10 mouse cellular contexts compared by ENCODE assay signal in the genomic region with DNA sequence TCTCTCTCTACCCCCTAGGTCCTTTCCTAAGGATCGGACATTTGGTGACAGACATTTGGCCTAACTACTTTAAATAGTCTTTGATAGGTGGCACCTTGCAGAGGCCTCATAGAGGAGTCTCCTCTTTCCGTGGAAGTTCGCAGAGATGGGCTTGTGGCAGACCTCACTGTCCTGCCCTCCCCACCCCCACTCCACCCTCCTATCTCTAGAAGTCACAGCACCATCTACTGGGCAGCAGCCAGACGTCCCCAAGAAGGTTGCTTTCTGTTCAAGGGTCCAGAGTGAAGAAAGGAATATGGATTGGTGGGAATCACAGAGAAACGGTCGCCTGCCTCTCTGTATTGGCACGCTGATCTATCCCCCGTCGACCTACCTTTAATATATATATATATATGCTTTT.
DNase-seq lines count a peak whose midpoint lies in the region; ATAC-seq and TF ChIP-seq lines count a peak whose summit lies in the region.
"Had no signal": no experiment of that assay in that cellular context is flagged by ENCODE, and none has a peak within 500 bp of the region (broad histone marks: within the 10 kb centered on the region; RNA-seq: fewer than 3 reads in every experiment).

No protein-coding gene starts in this region.

- peaks cover 70% of the 10 kb centered on the region for H3K4me1 ChIP-seq in forebrain, embryonic 10.5 days
- peaks cover 10% of the 10 kb centered on the region for H3K4me1 ChIP-seq in forebrain, embryonic 16.5 days (replicated peaks; ENCODE audit: control insufficient read depth, insufficient read depth, low read length)
- peaks cover 37% of the 10 kb centered on the region for H3K4me1 ChIP-seq in heart, embryonic 12.5 days (replicated peaks)
- peaks cover 43% of the 10 kb centered on the region for H3K4me1 ChIP-seq in limb, embryonic 14.5 days (ENCODE audit: control insufficient read depth, insufficient read depth, low read length)
- peaks cover 16% of the 10 kb centered on the region; the same call in 1 of the 2 replicates for H3K4me1 ChIP-seq in stomach, embryonic 14.5 days (ENCODE audit: control insufficient read depth, insufficient read depth, low read length)

- H3K4me2 ChIP-seq in forebrain, embryonic 16.5 days (ENCODE audit: low read length), result no peak overlapping the region
- H3K4me2 ChIP-seq in heart, embryonic 12.5 days, result peak overlapping the region; percentile 23; the same call in 1 of the 2 replicates
- H3K4me2 ChIP-seq in limb, embryonic 14.5 days (replicated peaks; ENCODE audit: low read depth, low read length, severe bottlenecking), result no peak overlapping the region
- no peak overlapping the region for H3K4me2 ChIP-seq in stomach, embryonic 14.5 days (replicated peaks; ENCODE audit: low read depth, low read length)
- H3K4me2 ChIP-seq: lung, embryonic 15.5 days had no signal

- 24% methylated on average over 9 of the region's 9 CpGs for WGBS in forebrain, embryonic 10.5 days
- 25% methylated on average over 9 of the region's 9 CpGs for WGBS in forebrain, embryonic 16.5 days
- 8% methylated on average over 9 of the region's 9 CpGs for WGBS in heart, embryonic 12.5 days
- 14% methylated on average over 9 of the region's 9 CpGs for WGBS in limb, embryonic 14.5 days
- WGBS in stomach, embryonic 14.5 days, result 13% methylated on average over 9 of the region's 9 CpGs

- H3K27me3 ChIP-seq in forebrain, embryonic 10.5 days (ENCODE audit: poor library complexity, severe bottlenecking), result peaks cover 100% of the 10 kb centered on the region
- peaks cover 54% of the 10 kb centered on the region for H3K27me3 ChIP-seq in forebrain, embryonic 16.5 days (replicated peaks; ENCODE audit: control insufficient read depth, insufficient read depth, low read length)
- H3K27me3 ChIP-seq in heart, embryonic 12.5 days (replicated peaks), result peaks cover 47% of the 10 kb centered on the region
- H3K27me3 ChIP-seq in limb, embryonic 14.5 days (ENCODE audit: control insufficient read depth, insufficient read depth, low read length), result peaks cover 52% of the 10 kb centered on the region
- no peaks in the 10 kb centered on the region for H3K27me3 ChIP-seq in stomach, embryonic 14.5 days (ENCODE audit: control insufficient read depth, insufficient read depth, low read length)

- no peaks in the 10 kb centered on the region for H3K9me3 ChIP-seq in forebrain, embryonic 10.5 days
- H3K9me3 ChIP-seq in forebrain, embryonic 16.5 days (ENCODE audit: control insufficient read depth, low read length), result no peaks in the 10 kb centered on the region
- H3K9me3 ChIP-seq in heart, embryonic 12.5 days (replicated peaks), result no peaks in the 10 kb centered on the region
- no peaks in the 10 kb centered on the region for H3K9me3 ChIP-seq in limb, embryonic 14.5 days (ENCODE audit: control insufficient read depth, low read length)
- H3K9me3 ChIP-seq in stomach, embryonic 14.5 days (ENCODE audit: control insufficient read depth, low read depth, low read length), result no peaks in the 10 kb centered on the region
- H3K9me3 ChIP-seq: lung, embryonic 15.5 days had no signal

- no peak for ATAC-seq in forebrain, embryonic 16.5 days
- no peak for ATAC-seq in heart, embryonic 12.5 days (ENCODE audit: insufficient number of reproducible peaks, low FRiP score)
- ATAC-seq in limb, embryonic 14.5 days (ENCODE audit: low FRiP score, low read depth), result 0 out of 2 replicates have a peak, but pooled peaks have one; percentile 27
- peak; percentile 46; the same call in 1 of the 2 replicates for ATAC-seq in stomach, embryonic 14.5 days (ENCODE audit: insufficient number of reproducible peaks, insufficient read depth, low FRiP score, low read depth)
- ATAC-seq in frontal cortex, adult (ENCODE audit: low TSS enrichment), result no peak

- no peak overlapping the region for H3K4me3 ChIP-seq in forebrain, embryonic 10.5 days
- no peak overlapping the region for H3K4me3 ChIP-seq in forebrain, embryonic 16.5 days (replicated peaks; ENCODE audit: low read length)
- no peak overlapping the region for H3K4me3 ChIP-seq in heart, embryonic 12.5 days
- no peak overlapping the region for H3K4me3 ChIP-seq in limb, embryonic 14.5 days (replicated peaks; ENCODE audit: low read length)
- no peak overlapping the region for H3K4me3 ChIP-seq in stomach, embryonic 14.5 days (ENCODE audit: low read depth, low read length)
- H3K4me3 ChIP-seq: lung, embryonic 15.5 days had no signal

- DNase-seq in forebrain, embryonic 10.5 days (ENCODE audit: extremely low spot score, low spot score), result peak; percentile 59
- DNase-seq in ovary, postnatal 36 days (ENCODE audit: low spot score), result peak; percentile 42
- no peak for DNase-seq in ovary, adult 18-20 months (ENCODE audit: low spot score)
- DNase-seq in limb, embryonic 14.5 days (ENCODE audit: low spot score), result peak; percentile 60

- H3K27ac ChIP-seq in forebrain, embryonic 10.5 days, result no peak overlapping the region
- no peak overlapping the region for H3K27ac ChIP-seq in forebrain, embryonic 16.5 days (ENCODE audit: low read length)
- H3K27ac ChIP-seq in heart, embryonic 12.5 days (ENCODE audit: poor library complexity, severe bottlenecking), result no peak overlapping the region
- no peak overlapping the region for H3K27ac ChIP-seq in limb, embryonic 14.5 days (replicated peaks; ENCODE audit: low read depth, low read length)
- H3K27ac ChIP-seq in stomach, embryonic 14.5 days (ENCODE audit: low read length), result no peak overlapping the region
- H3K27ac ChIP-seq: lung, embryonic 15.5 days had no signal

- TF ChIP-seq POLR2A in limb, embryonic 14.5 days (IDR thresholded peaks at IDR 0.05; ENCODE audit: borderline replicate concordance, extremely low read depth, insufficient read depth, insufficient read length), result no peak

- no peaks in the 10 kb centered on the region for H3K36me3 ChIP-seq in forebrain, embryonic 10.5 days (replicated peaks)
- no peaks in the 10 kb centered on the region for H3K36me3 ChIP-seq in forebrain, embryonic 16.5 days (ENCODE audit: control insufficient read depth, insufficient read depth)
- H3K36me3 ChIP-seq in heart, embryonic 12.5 days, result no peaks in the 10 kb centered on the region
- no peaks in the 10 kb centered on the region for H3K36me3 ChIP-seq in limb, embryonic 14.5 days (ENCODE audit: control insufficient read depth, insufficient read depth, low read length)
- H3K36me3 ChIP-seq in stomach, embryonic 14.5 days (ENCODE audit: control insufficient read depth, insufficient read depth, low read length), result no peaks in the 10 kb centered on the region
- H3K36me3 ChIP-seq: G1E; lung, embryonic 15.5 days had no signal

- H3K9ac ChIP-seq in forebrain, embryonic 16.5 days (replicated peaks; ENCODE audit: low read depth, low read length), result no peak overlapping the region
- no peak overlapping the region for H3K9ac ChIP-seq in heart, embryonic 12.5 days
- H3K9ac ChIP-seq in limb, embryonic 14.5 days (ENCODE audit: low read depth, low read length, severe bottlenecking), result no peak overlapping the region
- H3K9ac ChIP-seq in stomach, embryonic 14.5 days (replicated peaks; ENCODE audit: low read depth, low read length), result no peak overlapping the region
- H3K9ac ChIP-seq: lung, embryonic 15.5 days had no signal

Comparison
In these comparisons a context has a peak if more than half of its experiments do, and no peak if none do; other contexts are left out.
1. ATAC-seq: peak in limb, embryonic 14.5 days (single experiment) and stomach, embryonic 14.5 days (single experiment); none in forebrain, embryonic 16.5 days (single experiment), heart, embryonic 12.5 days (single experiment) and frontal cortex, adult (single experiment).